Mouse (Mus musculus): Measurements from ENCODE around the gene Ppp1r18.
A peak's percentile ranks its signal among the peaks of the same experiment; 100 is the strongest.

Ppp1r18 gene

DNA sequence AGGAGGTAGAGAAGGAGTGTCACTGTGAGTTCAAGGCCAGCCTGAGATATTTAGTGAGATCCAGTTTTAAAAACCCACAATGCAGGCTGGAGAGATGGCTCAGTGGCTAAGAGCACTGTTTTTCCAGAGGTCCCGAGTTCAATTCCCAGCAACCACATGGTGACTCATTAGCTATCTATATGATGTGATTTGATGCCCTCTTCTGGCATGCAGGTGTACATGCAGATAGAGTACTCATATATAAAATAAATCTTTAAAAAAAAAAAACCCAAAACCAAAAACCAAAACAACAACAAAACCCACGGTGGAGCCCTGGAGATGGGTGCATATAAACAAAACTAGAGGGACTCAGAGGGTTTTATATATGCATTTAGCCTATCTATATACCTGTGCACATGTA, 42.2 kb downstream of the Ppp1r18 start:
- DNase-seq (ENCODE audit: inconsistent age in 2 of 2, low spot score in 1 of 2), result no peak

DNA sequence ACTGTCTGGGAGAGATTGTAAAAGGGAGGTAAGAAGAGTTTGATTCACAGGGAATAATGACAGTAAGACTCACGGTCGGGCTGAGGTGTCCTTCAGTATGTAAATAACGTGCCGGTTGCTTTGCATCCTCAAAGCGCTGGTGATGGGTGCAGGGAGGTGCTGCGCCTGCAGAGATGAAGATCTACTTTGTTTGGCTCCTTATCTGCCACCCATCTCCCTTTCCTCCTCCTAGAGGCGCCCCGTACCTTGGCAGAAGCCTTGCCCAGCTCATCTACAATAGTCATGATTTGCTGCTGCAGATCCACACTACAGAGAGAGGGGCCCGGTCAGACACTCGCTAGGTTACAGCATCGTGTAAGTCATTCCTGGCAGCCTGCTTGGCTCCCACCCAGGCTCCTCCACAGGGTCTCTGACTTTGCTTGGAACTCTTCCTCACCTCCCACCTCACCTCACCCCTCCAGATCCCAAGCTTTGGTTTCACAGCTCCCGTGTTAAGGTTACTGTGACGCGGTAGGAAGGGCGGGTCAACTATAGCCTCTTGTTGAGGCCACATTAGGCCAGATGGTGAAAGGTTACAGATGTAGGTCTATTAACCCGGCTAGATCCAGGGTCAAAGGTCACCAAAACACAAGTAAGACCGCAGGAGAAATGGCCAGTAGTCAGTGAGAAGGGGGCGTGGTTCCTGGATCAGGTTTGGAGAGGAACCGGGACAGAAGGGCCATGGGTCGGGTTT, 44.0 kb downstream of the Ppp1r18 start:
- no peak for DNase-seq (ENCODE audit: inconsistent age in 2 of 2, low spot score in 1 of 2)

DNA sequence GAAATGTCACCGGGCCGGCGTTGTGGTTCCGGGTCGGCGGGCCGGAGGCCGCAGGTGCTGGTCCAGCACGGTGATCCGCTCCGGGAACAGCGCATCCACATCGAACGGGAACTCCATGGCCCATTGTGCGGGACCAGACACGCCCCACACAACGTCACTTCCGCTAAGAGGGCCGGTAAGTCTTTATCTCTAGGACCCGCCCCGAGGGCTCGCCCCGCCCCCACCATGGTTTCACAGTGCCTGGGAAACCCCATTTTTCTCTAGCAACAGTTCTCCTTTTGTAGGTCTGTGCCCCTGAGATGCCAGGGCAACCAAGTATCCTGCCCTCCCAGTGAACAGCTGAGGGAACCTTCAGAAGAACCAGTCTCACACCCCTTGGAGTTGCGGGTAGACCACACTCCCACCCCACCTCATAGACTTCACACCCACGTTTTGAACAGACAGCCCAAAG, 44.6 kb downstream of the Ppp1r18 start, which contains the start of gene Atat1:
TSS of gene Atat1 (minus strand) at position 157 of the 451 bp plus-strand sequence.
- peak; percentile 96 to 99 for DNase-seq (ENCODE audit: inconsistent age in 2 of 2, low spot score in 1 of 2)

DNA sequence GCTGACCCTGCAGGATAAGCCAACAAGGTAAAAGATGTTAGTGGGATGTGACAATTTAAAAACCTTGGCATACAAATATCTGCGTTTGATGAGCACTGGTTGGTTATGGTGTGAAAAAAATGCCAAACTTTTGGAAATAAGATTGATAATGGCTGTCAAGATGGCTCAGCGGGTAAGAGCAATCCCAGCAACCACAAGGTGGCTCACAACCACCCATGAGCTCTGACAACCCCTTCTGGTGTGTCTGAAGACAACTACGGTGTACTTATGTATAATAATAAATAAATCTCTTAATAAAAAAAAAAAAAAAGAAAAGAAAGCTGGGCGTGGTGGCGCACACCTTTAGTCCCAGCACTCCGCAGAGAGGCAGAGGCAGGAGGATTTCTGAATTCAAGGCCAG, 49.6 kb downstream of the Ppp1r18 start:
- DNase-seq (ENCODE audit: inconsistent age in 2 of 2, low spot score in 1 of 2), result no peak

DNA sequence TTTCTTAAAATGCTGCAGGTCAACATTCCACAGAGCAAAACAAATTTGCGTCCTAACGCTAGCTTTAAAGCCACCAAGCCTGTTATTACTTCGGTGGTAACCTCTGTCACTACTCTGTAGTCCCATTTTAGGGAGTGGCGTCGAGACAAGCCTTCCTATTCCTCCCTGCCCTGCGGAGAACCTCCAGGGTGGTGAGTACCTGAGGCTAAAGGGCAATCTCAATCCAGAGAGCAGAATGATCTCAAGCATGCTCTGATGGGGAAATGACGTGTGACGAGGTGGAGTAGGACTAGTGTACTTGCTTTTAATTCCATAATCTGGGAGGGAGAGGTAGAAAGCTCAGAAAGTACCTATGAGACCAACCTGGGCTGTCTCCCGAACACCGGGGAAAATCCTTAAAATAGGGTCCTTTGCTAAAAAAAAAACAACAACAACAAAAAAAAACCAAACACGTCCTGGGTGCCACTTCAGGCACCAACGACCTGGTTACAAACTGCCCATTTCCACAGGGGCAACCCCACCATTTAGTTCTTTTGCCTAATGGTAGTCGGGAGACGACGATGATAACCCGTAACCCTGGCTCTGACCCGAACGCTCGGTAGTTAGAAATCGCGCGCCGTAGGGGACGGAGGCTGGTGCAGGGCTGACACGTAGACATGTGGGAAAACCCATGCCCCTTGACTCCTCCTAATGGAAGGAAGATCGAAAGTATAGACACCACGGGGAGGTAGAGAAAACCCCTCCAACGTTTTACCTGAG, 50.3 kb downstream of the Ppp1r18 start:
- DNase-seq (ENCODE audit: inconsistent age in 2 of 2, low spot score in 1 of 2), result peak; percentile 47 to 78

DNA sequence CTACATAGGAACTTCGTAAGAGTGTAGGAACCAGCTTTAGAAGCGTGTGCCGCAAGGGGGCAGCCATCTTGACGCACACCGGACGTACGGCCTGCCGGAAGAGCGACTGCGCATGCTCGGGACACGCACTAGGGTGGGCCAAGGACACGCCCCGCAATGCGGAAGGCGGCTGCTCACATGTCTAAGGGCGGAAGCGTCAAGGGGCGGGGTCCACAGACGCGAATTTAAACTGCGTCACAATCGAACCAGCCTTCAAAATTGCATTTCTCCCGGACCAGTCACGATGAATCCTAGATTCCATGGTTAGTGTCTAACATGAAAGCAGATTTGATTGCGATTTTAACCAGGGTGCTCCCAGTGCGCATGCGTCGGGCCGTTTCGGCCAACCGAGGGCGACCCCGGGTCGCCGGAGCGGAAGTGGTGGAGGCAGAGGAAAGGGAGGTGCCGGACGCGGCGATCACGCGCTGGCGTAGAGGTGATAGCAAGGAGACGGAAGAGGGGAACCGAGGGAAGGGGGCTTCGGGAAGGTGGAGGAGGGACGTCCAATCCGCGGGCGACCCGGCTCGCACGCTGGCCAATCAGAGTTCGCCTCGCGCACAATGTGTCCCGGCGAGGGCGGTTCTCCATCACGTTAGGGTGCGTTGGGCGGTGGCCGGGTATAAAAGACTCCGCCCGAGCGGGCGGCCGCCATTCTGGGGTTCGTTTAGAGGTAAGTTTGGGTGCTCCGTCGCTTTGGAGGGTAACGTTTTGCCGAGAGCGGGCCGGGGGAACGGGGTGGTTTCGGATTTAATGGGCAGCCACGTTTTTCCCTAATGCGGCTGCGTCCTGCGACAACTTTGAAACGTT, 51.1 kb downstream of the Ppp1r18 start, which contains the start of the genes Mrps18b and Ppp1r10:
TSS of gene Mrps18b (minus strand) at position 93 of the 846 bp plus-strand sequence.
TSS of gene Ppp1r10 (plus strand) at position 138 of the 846 bp plus-strand sequence.
- DNase-seq (ENCODE audit: inconsistent age in 2 of 2, low spot score in 1 of 2), result peak; percentile 100

DNA sequence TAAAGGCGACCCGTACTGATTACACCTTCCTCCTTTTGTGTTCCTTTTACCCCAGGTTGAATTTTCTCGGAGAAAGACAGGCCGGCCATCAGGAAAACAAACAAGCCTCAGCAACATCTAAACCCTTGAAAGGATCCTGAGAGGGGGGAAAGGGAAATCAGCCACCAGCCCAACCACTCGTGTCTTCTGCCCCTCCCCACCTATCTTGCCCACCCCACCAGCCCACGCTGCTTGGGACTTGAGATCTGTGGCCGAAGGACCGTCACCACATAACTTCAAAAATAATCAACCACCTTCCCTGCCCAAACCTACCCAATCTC, 51.7 kb downstream of the Ppp1r18 start:
- no peak for DNase-seq (ENCODE audit: inconsistent age in 2 of 2, low spot score in 1 of 2)

DNA sequence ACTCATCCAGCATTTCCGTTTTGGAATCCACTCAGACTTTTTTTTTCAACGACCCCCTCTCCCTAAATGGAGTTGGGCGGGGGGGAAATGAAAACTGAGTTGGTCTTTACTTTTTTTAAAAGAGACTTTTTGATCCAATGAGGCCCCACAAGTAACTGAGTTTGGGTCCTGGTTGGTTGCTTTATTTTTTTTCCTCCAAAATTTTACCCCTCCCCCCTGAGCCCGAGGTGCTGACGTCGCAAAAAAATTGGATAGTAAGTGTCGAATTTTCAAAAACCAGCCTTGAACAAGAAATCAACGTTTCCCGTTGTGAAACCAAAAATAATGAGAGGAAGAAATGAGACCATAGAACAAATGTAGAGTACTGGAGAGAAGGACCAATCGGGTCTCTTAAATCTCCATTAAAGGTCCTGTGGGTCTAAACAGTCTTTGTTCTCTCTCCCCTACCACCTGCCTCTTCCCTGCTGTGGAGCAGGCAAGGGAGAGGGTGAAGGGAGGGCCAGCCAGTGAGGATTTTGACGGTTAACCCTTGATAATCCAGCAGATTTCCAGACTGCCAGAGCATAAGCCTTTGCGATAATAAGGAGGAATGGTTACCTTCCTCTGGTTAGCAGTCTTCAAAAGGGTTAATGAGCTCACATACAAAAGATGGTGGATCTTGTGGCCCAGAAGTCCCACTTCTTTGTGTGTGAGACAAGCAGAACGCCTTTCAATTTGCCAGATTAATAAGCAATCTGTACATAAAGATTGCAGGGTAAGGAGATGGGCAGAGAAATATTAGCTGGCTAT, 52.3 kb downstream of the Ppp1r18 start:
- DNase-seq (ENCODE audit: inconsistent age in 2 of 2, low spot score in 1 of 2), result peak; percentile 36 to 81

DNA sequence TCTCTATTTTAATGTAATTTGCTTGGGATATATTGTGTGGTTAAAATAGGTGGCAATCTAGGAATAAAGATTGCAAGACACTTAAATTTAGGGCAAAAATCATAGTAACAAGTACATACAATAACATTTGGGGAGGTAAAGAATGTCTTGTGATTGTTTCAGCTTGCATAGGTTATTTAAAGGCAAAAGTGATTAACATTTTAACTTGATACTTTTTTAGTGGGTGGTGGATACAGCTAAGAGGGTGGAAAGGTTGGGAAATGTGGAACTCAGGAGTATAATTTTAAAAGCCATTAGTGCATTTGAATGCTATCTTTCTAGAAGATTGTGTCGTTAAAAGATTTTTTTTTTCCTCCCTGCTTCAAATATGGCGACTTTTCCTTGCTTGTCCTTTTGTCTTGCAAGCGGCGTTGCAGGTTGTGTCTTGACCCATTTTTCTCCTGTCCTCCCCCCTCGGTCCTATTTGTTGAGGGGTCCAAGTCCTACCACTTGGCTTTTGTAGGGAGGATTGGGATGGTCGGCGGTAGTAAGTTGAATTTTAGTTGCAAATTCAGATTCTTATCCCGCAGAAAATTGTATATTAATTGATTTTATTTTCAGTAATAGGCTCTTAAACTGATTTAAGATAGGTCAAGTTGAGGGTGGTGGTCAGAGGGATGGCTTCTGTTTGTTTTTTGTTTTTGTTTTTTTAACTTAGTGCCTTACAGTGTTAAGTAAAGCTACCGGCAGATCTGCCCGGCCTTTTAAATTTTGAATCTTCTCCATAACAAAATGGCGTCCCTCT, 53.1 kb downstream of the Ppp1r18 start:
- DNase-seq (ENCODE audit: inconsistent age in 2 of 2, low spot score in 1 of 2), result peak; percentile 53 to 89

DNA sequence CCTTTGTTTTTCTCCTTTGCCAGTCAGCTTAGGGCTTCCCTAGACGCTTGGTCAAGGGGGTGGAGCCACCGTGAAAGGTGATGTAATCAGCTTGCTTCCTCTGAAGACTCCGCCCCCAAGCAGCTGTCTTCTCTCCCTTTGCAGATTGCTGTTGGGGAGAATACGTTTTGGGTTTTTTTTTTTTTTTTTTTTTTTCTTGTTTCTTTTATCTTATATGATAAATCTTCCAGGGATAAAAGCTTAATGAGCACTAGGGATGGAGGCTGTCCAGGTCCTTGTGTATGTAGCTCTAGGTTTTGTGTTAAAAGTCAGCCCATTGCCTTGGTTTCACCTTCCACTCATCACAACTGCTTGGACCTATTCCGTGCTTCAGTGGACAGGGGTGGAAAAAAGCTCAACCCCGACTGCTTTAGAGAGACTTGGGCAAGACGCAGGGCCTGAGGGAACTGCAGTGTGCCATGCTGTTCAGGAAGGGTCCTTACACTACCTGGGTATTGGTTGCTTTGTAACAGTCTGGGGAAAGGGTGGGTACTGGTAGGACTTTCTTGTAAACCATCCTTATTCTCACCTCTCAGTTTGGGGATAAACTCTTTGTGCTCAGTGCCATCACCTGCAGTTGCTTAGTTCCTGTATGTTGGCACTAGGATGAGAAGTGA, 53.8 kb downstream of the Ppp1r18 start:
- DNase-seq (ENCODE audit: inconsistent age in 2 of 2, low spot score in 1 of 2), result peak; percentile 97 to 98

DNA sequence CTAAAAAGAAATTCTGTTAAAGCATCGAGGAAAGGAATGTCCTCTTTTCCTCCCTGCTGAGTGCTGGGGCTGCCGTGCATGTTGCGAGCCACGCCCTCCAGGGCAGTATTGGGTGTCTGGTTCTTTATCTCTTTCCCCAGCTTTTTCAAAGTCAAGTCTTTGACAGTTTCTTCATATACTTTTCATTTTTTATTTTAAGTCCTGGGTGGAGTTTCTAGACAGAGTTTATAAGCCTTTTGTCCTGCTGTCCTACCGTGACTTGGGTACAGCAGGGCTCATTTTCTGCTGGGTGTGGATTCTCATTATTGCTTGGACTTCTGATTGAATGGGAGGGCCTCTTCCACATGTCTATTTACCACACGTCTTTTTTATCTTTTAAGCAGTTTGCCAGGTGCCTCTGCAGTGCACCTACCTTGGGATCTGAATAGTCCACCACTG, 54.5 kb downstream of the Ppp1r18 start:
- DNase-seq (ENCODE audit: inconsistent age in 2 of 2, low spot score in 1 of 2), result peak in 1 of 2 experiments; percentile 67

DNA sequence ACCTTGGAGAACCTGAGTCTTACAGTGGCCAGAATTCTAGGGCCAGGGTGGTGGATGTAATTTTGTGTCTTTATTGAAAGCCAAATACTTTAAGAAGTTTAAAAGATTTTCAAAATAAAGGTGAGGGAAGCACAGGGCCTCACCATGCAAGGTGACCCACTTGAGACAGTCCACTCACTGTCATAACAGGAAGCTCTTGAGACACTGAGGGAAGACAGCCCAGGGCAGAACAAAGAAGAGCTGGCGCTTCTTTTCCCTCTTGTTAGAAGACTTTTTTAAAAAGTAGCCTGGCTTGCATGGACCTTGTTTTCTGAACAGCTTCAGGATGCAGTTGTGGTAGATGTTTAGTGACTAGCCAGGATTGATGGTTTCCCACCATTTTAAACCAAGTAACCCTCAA, 55.0 kb downstream of the Ppp1r18 start:
- peak in 1 of 2 experiments; percentile 58 for DNase-seq (ENCODE audit: inconsistent age in 2 of 2, low spot score in 1 of 2)

DNA sequence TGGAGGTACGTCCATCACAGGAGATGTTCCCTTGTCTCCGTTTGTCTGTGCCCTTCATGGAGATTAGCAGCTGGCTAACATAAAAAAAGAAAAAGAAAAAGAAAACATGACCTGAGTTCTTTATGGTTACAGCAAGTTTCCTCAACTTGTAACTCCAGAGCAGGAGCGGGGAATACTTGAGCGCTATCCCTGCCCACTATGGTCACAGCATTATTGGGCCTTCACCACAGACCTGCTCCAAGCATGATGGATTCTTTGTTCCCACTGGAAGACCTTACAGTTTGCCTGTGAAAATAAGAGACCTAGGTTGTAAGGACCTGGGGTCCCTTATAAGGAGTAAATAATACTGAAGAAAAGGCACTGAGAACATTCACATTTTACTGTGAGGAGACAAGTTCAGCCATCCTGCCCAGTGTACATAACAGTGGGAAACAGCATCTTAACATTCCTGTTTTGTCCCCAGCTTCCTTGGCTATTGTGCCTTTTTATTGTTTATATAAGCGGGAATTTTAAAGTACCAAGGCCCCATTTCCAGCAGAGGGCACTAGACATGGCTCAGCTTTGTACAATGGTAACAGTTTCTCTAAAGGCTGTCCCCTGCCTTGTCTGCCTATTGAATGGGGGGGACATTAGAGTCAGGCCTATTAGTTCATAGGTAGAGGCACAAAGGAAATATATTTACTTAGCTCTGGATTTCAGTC, 55.6 kb downstream of the Ppp1r18 start:
- DNase-seq (ENCODE audit: inconsistent age in 2 of 2, low spot score in 1 of 2), result peak in 1 of 2 experiments; percentile 77

DNA sequence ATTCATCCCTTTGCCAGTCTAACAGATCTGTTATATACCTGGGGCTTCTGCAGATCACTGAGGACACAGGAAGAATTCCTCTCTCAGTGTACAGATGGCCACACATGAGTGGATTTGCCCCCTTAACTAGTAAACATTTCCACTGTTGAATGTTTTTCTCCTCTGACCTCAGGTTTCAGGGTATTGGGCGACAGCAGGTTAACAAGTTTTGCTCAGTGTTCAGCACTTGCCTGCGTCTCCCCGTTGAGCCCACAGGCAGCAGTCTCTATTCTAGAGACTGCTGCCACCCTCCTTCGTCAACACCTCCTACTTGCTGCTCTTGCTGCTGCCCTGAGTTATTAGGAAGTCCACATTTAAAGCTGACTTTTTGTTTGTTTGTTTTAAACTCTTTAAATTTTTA, 56.3 kb downstream of the Ppp1r18 start:
- DNase-seq (ENCODE audit: inconsistent age in 2 of 2, low spot score in 1 of 2), result no peak

DNA sequence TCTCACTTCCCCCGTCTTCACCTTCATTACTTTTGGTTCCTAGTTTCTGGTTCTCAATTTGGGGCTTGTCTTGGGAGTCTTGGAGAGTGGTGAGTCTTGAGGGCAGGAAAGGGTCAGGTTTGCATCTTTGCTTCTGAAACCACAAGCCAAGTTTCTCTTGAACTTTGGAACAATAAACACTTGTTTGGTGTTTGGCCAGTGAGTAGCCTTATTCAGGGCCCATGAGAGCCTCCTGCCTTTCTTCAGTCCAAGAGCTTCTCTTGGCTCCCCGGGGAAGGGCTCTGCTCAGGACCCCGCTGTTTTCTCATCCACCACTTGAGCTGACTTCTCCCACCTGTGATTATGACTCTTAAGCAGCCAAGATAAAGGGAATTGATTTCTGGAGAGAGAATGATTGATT, 57.2 kb downstream of the Ppp1r18 start:
- no peak for DNase-seq (ENCODE audit: inconsistent age in 2 of 2, low spot score in 1 of 2)

DNA sequence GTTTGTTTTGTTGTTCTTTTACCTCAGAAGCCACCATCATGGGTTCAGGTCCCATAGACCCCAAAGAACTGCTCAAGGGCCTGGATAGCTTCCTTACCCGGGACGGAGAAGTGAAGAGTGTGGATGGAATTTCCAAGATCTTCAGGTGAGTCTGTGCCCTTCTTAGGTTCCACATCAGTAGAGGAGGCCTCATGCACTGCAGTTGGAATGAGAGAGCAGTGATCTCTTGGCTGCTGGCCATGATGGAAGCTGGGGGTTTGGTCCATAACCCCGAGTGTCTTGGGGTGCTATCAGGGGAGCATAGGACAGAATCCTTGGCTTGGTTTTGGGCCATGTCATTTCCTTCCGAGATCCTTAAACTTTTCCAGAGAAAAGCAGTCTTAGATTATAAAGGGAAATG, 57.9 kb downstream of the Ppp1r18 start:
- DNase-seq (ENCODE audit: inconsistent age in 2 of 2, low spot score in 1 of 2), result no peak

Measured in adrenal gland, adult (tissue).